Mouse (Mus musculus): ENCODE measurements around the gene Dnah12. TPM values are rescaled to one million over a fixed set of nuclear protein-coding genes. Genes with fewer than 3 reads are reported as not detected.
"Not testable (repeated sequence)": the region's sequence is repeated elsewhere in the genome, so short reads cannot be mapped to it uniquely, and the experiment has no call there.

The Dnah12 gene
- polyA plus RNA-seq, 1 experiment from 2014 or later, result 0.12 TPM

- 45% methylated on average over 9 of the region's 9 CpGs for WGBS
- not testable (repeated sequence) for DNase-seq; H3K9me3 ChIP-seq (ENCODE audit: control insufficient read depth, low read length); H3K4me2 ChIP-seq (ENCODE audit: low read length); H3K9ac ChIP-seq (replicated peaks; ENCODE audit: low read length); H3K27me3 ChIP-seq (ENCODE audit: control insufficient read depth, insufficient read depth, low read length); H3K27ac ChIP-seq (replicated peaks; ENCODE audit: low read depth, low read length); H3K36me3 ChIP-seq (ENCODE audit: control insufficient read depth, insufficient read depth, low read length); H3K4me1 ChIP-seq (ENCODE audit: control insufficient read depth, insufficient read depth, low read length); ATAC-seq (ENCODE audit: low FRiP score, low TSS enrichment); H3K4me3 ChIP-seq (replicated peaks; ENCODE audit: low read depth, low read length)
Observed at GRCm38 (mm10) chr14:26910461-26910860, 217.4 kb downstream of the Dnah12 start.

- DNase-seq (no peak), ATAC-seq (ENCODE audit: low FRiP score, low TSS enrichment) (no peak)
- Histone ChIP-seq H3K4me3 (replicated peaks; ENCODE audit: low read depth, low read length) (no peak overlapping the region), H3K27ac (replicated peaks; ENCODE audit: low read depth, low read length) (no peak overlapping the region), H3K9ac (replicated peaks; ENCODE audit: low read length) (no peak overlapping the region), H3K4me2 (ENCODE audit: low read length) (no peak overlapping the region), H3K27me3 (ENCODE audit: control insufficient read depth, insufficient read depth, low read length) (no peaks in the 10 kb centered on the region), H3K9me3 (ENCODE audit: control insufficient read depth, low read length) (no peaks in the 10 kb centered on the region), H3K4me1 (ENCODE audit: control insufficient read depth, insufficient read depth, low read length) (no peaks in the 10 kb centered on the region), H3K36me3 (ENCODE audit: control insufficient read depth, insufficient read depth, low read length) (no peaks in the 10 kb centered on the region)
- WGBS, result 77% methylated on average over 6 of the region's 6 CpGs
Observed at GRCm38 (mm10) chr14:26911201-26911600, 218.1 kb downstream of the Dnah12 start.

DNA sequence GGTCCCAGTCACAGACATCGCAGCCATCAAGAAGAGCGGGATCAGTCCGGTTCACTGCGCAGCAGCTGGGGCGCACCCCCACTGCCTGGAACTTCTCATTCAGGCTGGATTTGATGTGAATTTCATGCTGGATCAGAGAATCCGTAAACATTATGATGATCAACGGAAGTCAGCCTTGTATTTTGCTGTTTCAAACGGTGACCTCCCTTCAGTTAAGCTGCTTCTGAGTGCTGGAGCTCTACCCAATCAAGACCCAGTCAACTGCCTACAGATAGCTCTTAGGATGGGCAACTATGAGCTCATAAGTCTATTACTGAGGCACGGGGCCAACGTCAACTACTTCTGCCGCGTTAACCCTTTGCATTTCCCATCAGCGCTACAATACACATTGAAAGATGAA lies 218.8 kb downstream of the Dnah12 start:
- DNase-seq (no peak), ATAC-seq (ENCODE audit: low FRiP score, low TSS enrichment) (no peak)
- no peak overlapping the region for H3K27ac ChIP-seq (replicated peaks; ENCODE audit: low read depth, low read length)
- H3K36me3 ChIP-seq (ENCODE audit: control insufficient read depth, insufficient read depth, low read length), result no peaks in the 10 kb centered on the region
- H3K9ac ChIP-seq (replicated peaks; ENCODE audit: low read length), result no peak overlapping the region
- no peak overlapping the region for H3K4me3 ChIP-seq (replicated peaks; ENCODE audit: low read depth, low read length)
- H3K9me3 ChIP-seq (ENCODE audit: control insufficient read depth, low read length), result no peaks in the 10 kb centered on the region
- H3K4me2 ChIP-seq (ENCODE audit: low read length), result no peak overlapping the region
- 92% methylated on average over 13 of the region's 13 CpGs for WGBS
- H3K4me1 ChIP-seq (ENCODE audit: control insufficient read depth, insufficient read depth, low read length), result no peaks in the 10 kb centered on the region
- no peaks in the 10 kb centered on the region for H3K27me3 ChIP-seq (ENCODE audit: control insufficient read depth, insufficient read depth, low read length)

DNA sequence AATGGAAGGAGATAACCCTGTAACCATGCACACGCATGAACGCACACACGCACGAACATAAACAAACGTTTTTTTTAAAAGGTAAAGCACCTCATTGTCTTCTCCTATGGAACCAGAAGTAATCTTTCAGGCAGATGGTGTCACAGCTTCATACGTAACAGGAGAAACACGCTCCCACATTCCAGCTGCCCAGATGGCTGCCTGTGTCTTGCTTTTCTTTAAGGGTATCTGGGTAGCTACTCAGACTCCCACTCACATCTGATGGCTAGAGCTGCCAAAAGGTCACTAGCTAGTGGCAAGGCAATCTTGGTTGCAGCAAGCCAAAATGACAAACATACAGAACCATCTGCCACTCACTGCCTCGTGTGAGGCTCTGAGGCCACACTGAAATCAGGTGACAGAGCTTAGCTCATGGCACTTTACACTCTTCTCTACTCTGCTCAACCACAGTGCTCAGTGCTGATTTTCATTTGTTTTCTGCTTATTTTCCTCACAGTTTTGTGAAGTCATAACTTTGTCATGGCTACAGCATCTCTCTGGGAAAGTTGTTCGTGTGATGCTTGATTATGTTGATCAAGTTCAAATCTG lies 220.7 kb downstream of the Dnah12 start:
- DNase-seq (no peak), ATAC-seq (ENCODE audit: low FRiP score, low TSS enrichment) (no peak)
- Histone ChIP-seq H3K4me3 (replicated peaks; ENCODE audit: low read depth, low read length) (no peak overlapping the region), H3K4me1 (ENCODE audit: control insufficient read depth, insufficient read depth, low read length) (no peaks in the 10 kb centered on the region), H3K27ac (replicated peaks; ENCODE audit: low read depth, low read length) (no peak overlapping the region), H3K27me3 (ENCODE audit: control insufficient read depth, insufficient read depth, low read length) (no peaks in the 10 kb centered on the region), H3K9ac (replicated peaks; ENCODE audit: low read length) (no peak overlapping the region), H3K9me3 (ENCODE audit: control insufficient read depth, low read length) (no peaks in the 10 kb centered on the region), H3K36me3 (ENCODE audit: control insufficient read depth, insufficient read depth, low read length) (peaks cover 4% of the 10 kb centered on the region), H3K4me2 (ENCODE audit: low read length) (no peak overlapping the region)
- 72% methylated on average over 9 of the region's 9 CpGs for WGBS

DNA sequence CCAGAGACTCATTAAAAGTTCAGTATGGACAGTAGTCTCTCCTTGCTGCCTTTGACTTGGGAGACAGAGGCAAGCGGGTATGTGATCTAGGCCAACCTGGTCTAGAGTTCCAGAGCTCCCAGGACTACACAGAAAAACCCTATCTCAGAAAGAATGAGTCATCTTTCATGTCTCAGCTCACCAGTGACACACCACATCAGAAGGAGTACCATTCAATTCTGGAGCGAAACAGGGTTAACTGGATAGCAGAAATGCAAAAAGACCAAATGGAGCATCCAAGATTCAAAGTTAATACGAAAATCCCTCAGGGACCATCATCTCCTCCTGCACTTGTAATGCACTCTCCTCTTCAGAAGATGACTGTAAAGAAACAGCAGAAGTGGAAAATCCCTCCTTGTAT lies 226.2 kb downstream of the Dnah12 start:
- Histone ChIP-seq H3K9me3 (ENCODE audit: control insufficient read depth, low read length) (no peaks in the 10 kb centered on the region), H3K27me3 (ENCODE audit: control insufficient read depth, insufficient read depth, low read length) (no peaks in the 10 kb centered on the region), H3K9ac (replicated peaks; ENCODE audit: low read length) (no peak overlapping the region), H3K4me2 (ENCODE audit: low read length) (no peak overlapping the region), H3K36me3 (ENCODE audit: control insufficient read depth, insufficient read depth, low read length) (peaks cover 40% of the 10 kb centered on the region), H3K27ac (replicated peaks; ENCODE audit: low read depth, low read length) (no peak overlapping the region), H3K4me1 (ENCODE audit: control insufficient read depth, insufficient read depth, low read length) (no peaks in the 10 kb centered on the region), H3K4me3 (replicated peaks; ENCODE audit: low read depth, low read length) (no peak overlapping the region)
- DNase-seq (no peak), ATAC-seq (ENCODE audit: low FRiP score, low TSS enrichment) (no peak)
- WGBS, result 93% methylated on average over 3 of the region's 3 CpGs

DNA sequence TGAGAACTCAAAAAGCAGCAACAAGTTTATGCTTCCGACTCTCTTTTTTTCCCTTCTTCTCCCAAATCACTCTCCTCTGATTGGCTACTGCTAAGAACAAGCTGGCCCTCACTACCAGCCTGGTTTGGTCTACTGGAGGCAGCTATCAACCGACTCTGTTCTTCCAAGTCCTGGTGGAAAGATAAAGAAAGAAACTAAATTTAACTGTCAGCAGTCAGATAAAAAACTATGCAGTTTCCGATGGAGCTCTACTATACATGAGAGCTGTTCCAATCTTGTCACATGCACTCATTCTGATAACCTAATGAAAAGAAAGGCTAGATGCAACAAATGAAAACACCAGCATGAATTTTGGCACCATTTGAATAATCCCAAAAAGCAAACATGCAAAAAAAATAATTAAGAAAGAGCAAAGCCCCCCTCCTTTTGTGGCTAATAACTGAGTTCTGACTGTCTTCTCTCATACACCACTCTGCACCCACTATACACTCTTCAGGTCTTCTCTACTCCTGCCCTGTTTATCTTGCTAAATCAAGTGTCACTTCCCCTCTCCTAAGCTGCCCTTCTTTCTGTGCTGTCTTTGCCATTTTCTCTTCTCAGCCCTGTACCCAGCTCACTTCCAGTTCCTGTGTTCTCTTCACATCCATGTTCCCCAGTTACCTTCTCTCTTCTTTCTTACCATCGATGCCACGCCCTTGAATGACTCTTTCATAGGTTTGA lies 230.8 kb downstream of the Dnah12 start:
- Histone ChIP-seq H3K4me3 (replicated peaks; ENCODE audit: low read depth, low read length) (no peak overlapping the region), H3K27ac (replicated peaks; ENCODE audit: low read depth, low read length) (no peak overlapping the region), H3K27me3 (ENCODE audit: control insufficient read depth, insufficient read depth, low read length) (no peaks in the 10 kb centered on the region), H3K4me2 (ENCODE audit: low read length) (no peak overlapping the region), H3K4me1 (ENCODE audit: control insufficient read depth, insufficient read depth, low read length) (no peaks in the 10 kb centered on the region), H3K9ac (replicated peaks; ENCODE audit: low read length) (no peak overlapping the region), H3K9me3 (ENCODE audit: control insufficient read depth, low read length) (no peaks in the 10 kb centered on the region), H3K36me3 (ENCODE audit: control insufficient read depth, insufficient read depth, low read length) (peaks cover 61% of the 10 kb centered on the region)
- no peak for ATAC-seq (ENCODE audit: low FRiP score, low TSS enrichment)
- 95% methylated on average over 5 of the region's 5 CpGs for WGBS
- no peak for DNase-seq

GRCm38 (mm10) chr14:26934891-26935290 lies 241.8 kb downstream of the Dnah12 start:
- DNase-seq (no peak), ATAC-seq (ENCODE audit: low FRiP score, low TSS enrichment) (no peak)
- peaks cover 19% of the 10 kb centered on the region for H3K36me3 ChIP-seq (ENCODE audit: control insufficient read depth, insufficient read depth, low read length)
- H3K4me2 ChIP-seq (ENCODE audit: low read length), result no peak overlapping the region
- no peaks in the 10 kb centered on the region for H3K9me3 ChIP-seq (ENCODE audit: control insufficient read depth, low read length)
- no peak overlapping the region for H3K4me3 ChIP-seq (replicated peaks; ENCODE audit: low read depth, low read length)
- H3K9ac ChIP-seq (replicated peaks; ENCODE audit: low read length), result no peak overlapping the region
- H3K4me1 ChIP-seq (ENCODE audit: control insufficient read depth, insufficient read depth, low read length), result no peaks in the 10 kb centered on the region
- H3K27me3 ChIP-seq (ENCODE audit: control insufficient read depth, insufficient read depth, low read length), result no peaks in the 10 kb centered on the region
- 87% methylated on average over 3 of the region's 3 CpGs for WGBS
- no peak overlapping the region for H3K27ac ChIP-seq (replicated peaks; ENCODE audit: low read depth, low read length)

- Histone ChIP-seq H3K36me3 (ENCODE audit: control insufficient read depth, insufficient read depth, low read length) (peaks cover 25% of the 10 kb centered on the region), H3K9ac (replicated peaks; ENCODE audit: low read length) (no peak overlapping the region), H3K27ac (replicated peaks; ENCODE audit: low read depth, low read length) (no peak overlapping the region), H3K4me1 (ENCODE audit: control insufficient read depth, insufficient read depth, low read length) (no peaks in the 10 kb centered on the region), H3K9me3 (ENCODE audit: control insufficient read depth, low read length) (no peaks in the 10 kb centered on the region), H3K4me2 (ENCODE audit: low read length) (no peak overlapping the region), H3K27me3 (ENCODE audit: control insufficient read depth, insufficient read depth, low read length) (no peaks in the 10 kb centered on the region), H3K4me3 (replicated peaks; ENCODE audit: low read depth, low read length) (no peak overlapping the region)
- DNase-seq (no peak), ATAC-seq (ENCODE audit: low FRiP score, low TSS enrichment) (no peak)
- WGBS, result 95% methylated on average over 4 of the region's 4 CpGs
Observed at GRCm38 (mm10) chr14:26935558-26935957, 242.5 kb downstream of the Dnah12 start.
